In genomic region chr14:25422946-25423345, GRCm38 (mm10) we compare ENCODE assay signal across 19 mouse cellular contexts. TPM values are rescaled to one million over a fixed set of nuclear protein-coding genes. Genes with fewer than 3 reads are reported as not detected.
DNase-seq lines count a peak whose midpoint lies in the region; ATAC-seq and TF ChIP-seq lines count a peak whose summit lies in the region.
"Had no signal": no experiment of that assay in that cellular context is flagged by ENCODE, and none has a peak within 500 bp of the region (broad histone marks: within the 10 kb centered on the region; RNA-seq: fewer than 3 reads in every experiment).

No protein-coding gene starts in this region.

- H3K9me3 ChIP-seq in forebrain, embryonic 15.5 days = no peaks in the 10 kb centered on the region
- no peaks in the 10 kb centered on the region for H3K9me3 ChIP-seq in forebrain, postnatal 0 days (ENCODE audit: low read length)
- H3K9me3 ChIP-seq: forebrain, embryonic 10.5 days; forebrain, embryonic 13.5 days; heart, embryonic 13.5 days; hindbrain, embryonic 12.5 days; hindbrain, embryonic 15.5 days had no signal

- 65% methylated on average over 1 of the region's 1 CpGs for WGBS in forebrain, embryonic 15.5 days
- whole genome bisulfite sequencing in forebrain, postnatal 0 days = 61% methylated on average over 1 of the region's 1 CpGs

- no peak overlapping the region for H3K4me3 ChIP-seq in forebrain, embryonic 15.5 days
- H3K4me3 ChIP-seq in forebrain, postnatal 0 days (ENCODE audit: low read depth, low read length) = no peak overlapping the region
- H3K4me3 ChIP-seq: forebrain, embryonic 10.5 days; forebrain, embryonic 13.5 days; heart, embryonic 13.5 days; hindbrain, embryonic 12.5 days; hindbrain, embryonic 15.5 days had no signal

- no peak for ATAC-seq in forebrain, embryonic 15.5 days (replicated peaks)
- no peak for ATAC-seq in forebrain, postnatal 0 days
- ATAC-seq: CD4-positive, CD25-positive, alpha-beta regulatory T cell, adult 4 months; forebrain, embryonic 13.5 days had no signal

- no peak overlapping the region for H3K4me2 ChIP-seq in forebrain, embryonic 15.5 days (replicated peaks)
- H3K4me2 ChIP-seq in forebrain, postnatal 0 days (ENCODE audit: low read depth) = no peak overlapping the region
- H3K4me2 ChIP-seq: forebrain, embryonic 13.5 days; heart, embryonic 13.5 days; hindbrain, embryonic 12.5 days; hindbrain, embryonic 15.5 days had no signal

- H3K36me3 ChIP-seq in forebrain, embryonic 15.5 days = no peaks in the 10 kb centered on the region
- no peaks in the 10 kb centered on the region for H3K36me3 ChIP-seq in forebrain, postnatal 0 days (ENCODE audit: insufficient read depth)
- H3K36me3 ChIP-seq: forebrain, embryonic 10.5 days; heart, embryonic 13.5 days; hindbrain, embryonic 12.5 days; hindbrain, embryonic 15.5 days had no signal

- intact Hi-C loops in left cerebral cortex, postnatal 4 days (cut with DNase I) = no loop called here
- intact Hi-C loops in left cerebral cortex, postnatal 14 days (cut with DNase I) = no loop called here

- no peak for TF ChIP-seq CTCF in forebrain, postnatal 0 days (IDR thresholded peaks at IDR 0.05; ENCODE audit: low read depth)
- TF ChIP-seq CTCF in brain, embryonic 14.5 days (IDR thresholded peaks at IDR 0.05; ENCODE audit: borderline replicate concordance, extremely low read depth, insufficient read depth, insufficient read length) = no peak

- H3K9ac ChIP-seq in forebrain, embryonic 15.5 days (replicated peaks) = no peak overlapping the region
- H3K9ac ChIP-seq in forebrain, postnatal 0 days = no peak overlapping the region
- H3K9ac ChIP-seq: forebrain, embryonic 13.5 days; heart, embryonic 13.5 days; hindbrain, embryonic 12.5 days; hindbrain, embryonic 15.5 days had no signal

- peak overlapping the region; percentile 92; the same call in 1 of the 2 replicates for H3K27ac ChIP-seq in forebrain, embryonic 15.5 days (replicated peaks)
- no peak overlapping the region for H3K27ac ChIP-seq in forebrain, postnatal 0 days (ENCODE audit: low read depth, low read length)

- peaks cover 22% of the 10 kb centered on the region for H3K4me1 ChIP-seq in forebrain, embryonic 15.5 days
- peaks cover 2% of the 10 kb centered on the region; the same call in 1 of the 2 replicates for H3K4me1 ChIP-seq in forebrain, postnatal 0 days (ENCODE audit: insufficient read depth)

- no peak for DNase-seq in forebrain, postnatal 0 days
- DNase-seq in left cerebral cortex, postnatal 4 days = peak; percentile 43
- DNase-seq in left cerebral cortex, postnatal 14 days (ENCODE audit: low spot score in 2 of 2) = no peak
- peak; percentile 40 for DNase-seq in brain, embryonic 14.5 days (ENCODE audit: low read depth)
- no peak for DNase-seq in kidney, postnatal 14 days
- DNase-seq: adrenal gland, adult 8-10 months; adrenal gland, postnatal 36 days; cerebellum, adult 11-12 months; cerebellum, adult 8-10 months; gastrocnemius, postnatal 25 days; heart, adult 18-20 months; heart, postnatal 14 days had no signal

- no peak for TF ChIP-seq POLR2A in brain, embryonic 14.5 days (IDR thresholded peaks at IDR 0.05; ENCODE audit: borderline replicate concordance, extremely low read depth, insufficient read depth, insufficient read length, poor library complexity, severe bottlenecking)

- no peaks in the 10 kb centered on the region for H3K27me3 ChIP-seq in forebrain, embryonic 15.5 days
- no peaks in the 10 kb centered on the region for H3K27me3 ChIP-seq in forebrain, postnatal 0 days (ENCODE audit: insufficient read depth, low read length)
- H3K27me3 ChIP-seq: forebrain, embryonic 13.5 days; heart, embryonic 13.5 days; hindbrain, embryonic 12.5 days; hindbrain, embryonic 15.5 days had no signal

RNA-seq across cellular contexts. Expression of gene Zmiz1, which starts 36.0 kb away (rescaled TPM):
- 57.5 and 63.9 TPM in 2 replicates for polyA plus RNA-seq in forebrain, embryonic 15.5 days (2015; fragmentation: Nextera tagmentation; extraction: Ambion mirVana)
- 48.5 and 75.6 TPM in 2 replicates for total RNA-seq in forebrain, postnatal 0 days (2014; rRNA removed)
- 27.7 and 38.0 TPM in 2 replicates for polyA plus RNA-seq in forebrain, postnatal 0 days (2015; fragmentation: Nextera tagmentation; extraction: Ambion mirVana)
- 100 to 1,000 TPM; 149 to 152 TPM for total RNA-seq in left cerebral cortex, postnatal 4 days (2021)
- 10 to 100 TPM; 86.2 to 98.9 TPM for total RNA-seq in left cerebral cortex, postnatal 14 days (2021)
- 55.4 and 141 TPM in 2 replicates for polyA plus RNA-seq in brain, embryonic 14.5 days (2012; rRNA removed)

Comparison
In these comparisons a context has a peak if more than half of its experiments do, and no peak if none do; other contexts are left out.
1. DNase-seq: peak in left cerebral cortex, postnatal 4 days (single experiment) and brain, embryonic 14.5 days (single experiment); none in forebrain, postnatal 0 days (single experiment), left cerebral cortex, postnatal 14 days (0 of 2) and kidney, postnatal 14 days (single experiment).